Mouse (Mus musculus): ENCODE measurements at regions not wholly inside any gene's neighbourhood (a gene's known extent, or its start where the extent isn't known, plus 50 kb on each side); places are given as distances from the start of the nearest gene placed in this dataset.

- DNase-seq (ENCODE audit: low spot score in 2 of 2): no peak
Measured at GRCm38 (mm10) chr1:147703467-147703866, 1208.9 kb downstream of the Brinp3 start.

- DNase-seq (ENCODE audit: low spot score in 2 of 2): no peak
Measured at GRCm38 (mm10) chr1:147729930-147730329, 1235.4 kb downstream of the Brinp3 start.

- DNase-seq (ENCODE audit: low spot score in 2 of 2): peak in 1 of 2 experiments; percentile 8
Measured at GRCm38 (mm10) chr1:147766094-147766493, 1271.5 kb downstream of the Brinp3 start.

GRCm38 (mm10) chr1:147802759-147803158 is 1308.2 kb downstream of the Brinp3 start:
- no peak for DNase-seq (ENCODE audit: low spot score in 2 of 2)

All from layer of hippocampus, postnatal 14 days (tissue).